Mouse (Mus musculus): ENCODE data around the gene Ccl11.

Ccl11 gene

DNA sequence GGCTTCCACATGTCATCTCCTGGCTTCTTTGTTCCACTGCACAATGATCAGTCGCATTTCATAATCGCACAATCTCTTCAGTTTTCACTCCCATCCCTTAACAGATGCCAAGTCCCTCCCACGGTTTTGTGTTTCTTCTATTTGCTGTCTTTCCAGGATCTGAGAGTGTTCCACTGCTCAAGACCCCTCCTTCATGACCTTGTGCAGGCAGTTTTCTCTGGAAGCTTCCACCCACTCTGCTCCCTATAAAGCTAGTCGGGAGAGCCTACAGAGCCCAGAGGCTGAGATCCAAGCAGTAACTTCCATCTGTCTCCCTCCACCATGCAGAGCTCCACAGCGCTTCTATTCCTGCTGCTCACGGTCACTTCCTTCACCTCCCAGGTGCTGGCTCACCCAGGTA, at the start of gene Ccl11:
Gene Ccl11, plus strand, starts transcription at position 178 of the 400 bp plus-strand sequence.
- no peak for DNase-seq

DNA sequence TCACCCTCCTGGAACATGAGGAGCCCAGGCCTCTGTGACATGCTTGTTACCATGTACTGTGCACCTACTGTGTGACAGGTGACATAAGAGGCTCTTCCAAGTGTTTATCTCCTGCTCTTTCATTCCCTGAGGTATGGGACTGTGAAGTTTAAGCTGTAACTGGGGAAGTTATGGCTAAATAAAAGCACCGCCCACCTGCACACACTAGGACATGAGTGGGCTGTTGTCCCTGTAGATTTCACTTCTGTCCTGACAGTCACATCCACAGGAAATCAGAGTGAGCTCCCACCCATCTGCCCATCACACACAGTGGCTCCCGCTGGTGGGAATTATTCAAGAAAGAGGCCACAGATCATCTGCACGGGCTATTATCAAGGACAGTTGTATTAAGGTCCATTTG, 47.5 kb upstream of the Ccl11 start:
- DNase-seq: no peak

DNA sequence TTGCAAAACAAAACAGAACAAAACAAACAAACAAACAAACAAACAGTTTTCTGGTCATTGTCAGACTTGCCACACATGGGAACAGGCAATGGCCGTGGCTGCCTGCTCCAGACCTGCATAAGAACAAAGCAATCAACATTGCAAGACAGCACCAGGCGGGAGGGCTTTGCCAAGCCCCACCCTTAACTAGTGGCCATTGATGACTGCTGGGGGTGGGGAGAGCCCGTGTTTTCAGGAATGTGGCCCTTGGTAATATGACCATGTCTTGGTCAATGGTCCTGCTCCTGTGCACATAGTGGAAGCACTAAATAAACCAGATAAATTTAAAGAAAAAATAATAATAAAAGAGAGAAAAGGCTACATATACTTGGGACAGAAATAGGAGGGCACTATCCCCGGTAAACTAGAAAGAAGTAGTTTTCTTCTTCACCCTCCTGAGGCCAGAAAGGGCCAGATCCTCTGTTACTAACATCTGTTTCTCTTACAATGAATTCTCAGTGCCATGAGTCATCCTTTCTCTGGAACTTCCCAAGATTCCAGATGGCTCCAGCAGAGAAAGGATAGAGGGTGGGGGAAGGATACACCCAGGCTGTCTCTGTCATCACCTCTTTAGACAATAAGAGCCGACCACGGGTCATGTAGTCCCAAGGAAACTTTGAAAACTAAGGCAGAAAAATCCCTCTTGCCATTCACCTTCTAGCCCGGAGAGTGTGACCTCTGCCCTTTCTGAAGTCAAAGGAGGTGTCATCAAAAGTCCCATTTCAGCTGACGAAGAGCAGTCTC, 46.0 kb upstream of the Ccl11 start:
- no peak for DNase-seq

GRCm38 (mm10) chr11:82013756-82014155, 43.9 kb upstream of the Ccl11 start:
- no peak for DNase-seq

DNA sequence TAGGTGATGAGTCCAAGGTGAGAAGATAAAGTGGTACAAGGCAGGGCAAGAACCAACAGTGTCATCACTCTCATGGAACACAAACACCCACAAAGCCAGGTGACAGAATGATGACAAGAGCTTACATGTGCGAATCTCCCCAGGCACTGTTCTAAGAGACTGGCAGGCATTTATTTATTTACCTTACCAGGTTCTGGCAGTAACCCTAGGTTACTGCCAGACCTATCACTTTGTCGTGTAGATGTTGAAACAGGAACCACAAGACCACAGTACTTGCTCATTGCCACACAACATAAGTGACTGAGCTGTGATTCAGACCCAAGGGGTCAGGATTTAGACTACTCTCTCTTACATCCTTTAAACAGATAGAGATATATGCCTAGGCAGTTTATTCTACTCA, 42.6 kb upstream of the Ccl11 start:
- DNase-seq: no peak

DNA sequence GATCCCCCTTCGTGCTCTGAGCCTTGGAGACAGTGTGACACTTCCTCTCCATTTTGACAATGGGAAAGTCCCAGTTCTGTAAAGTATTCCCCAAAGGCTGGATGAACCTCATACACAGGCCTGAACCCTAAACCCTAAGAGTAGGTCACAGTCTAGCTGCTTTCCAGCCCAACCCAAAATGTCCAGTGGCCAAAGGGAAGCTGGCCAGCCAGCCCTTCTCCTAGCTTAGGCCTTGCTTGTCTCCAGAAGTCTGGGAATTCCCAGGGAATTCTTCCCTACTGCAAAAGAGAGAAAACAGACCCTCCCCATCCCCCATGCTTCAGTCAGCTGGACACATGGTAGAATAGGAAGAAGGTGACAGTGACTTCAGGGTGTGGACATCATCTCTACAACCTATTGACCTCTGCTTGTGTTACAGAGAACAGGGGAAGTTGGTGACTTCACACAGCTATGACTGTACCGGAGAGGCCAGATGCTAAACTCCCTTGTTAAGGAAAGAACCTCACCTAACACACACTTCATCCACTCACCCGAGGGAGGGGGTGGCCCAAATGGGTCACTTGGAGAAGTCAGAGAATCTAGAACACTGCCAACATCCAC, 41.3 kb upstream of the Ccl11 start:
- DNase-seq: no peak

DNA sequence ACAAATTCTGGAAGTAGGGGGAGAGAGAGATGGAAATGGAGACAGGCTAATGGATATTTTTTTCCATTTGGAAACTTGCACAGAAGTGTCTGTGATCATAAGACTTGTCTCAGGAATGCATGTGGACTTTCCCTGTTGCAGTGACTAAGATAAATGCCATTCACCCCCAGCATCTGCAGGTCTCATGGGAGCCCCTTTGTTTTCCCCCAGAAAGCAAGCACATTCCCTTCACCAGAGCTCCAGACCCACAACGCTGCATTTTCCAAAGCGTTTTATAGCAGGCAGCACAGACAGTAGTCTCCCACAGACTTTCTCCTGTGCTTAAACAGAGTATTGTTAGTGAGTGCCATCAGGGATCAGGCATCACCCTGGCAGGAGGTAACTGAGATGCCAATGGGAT, 38.2 kb upstream of the Ccl11 start:
- DNase-seq: no peak

DNA sequence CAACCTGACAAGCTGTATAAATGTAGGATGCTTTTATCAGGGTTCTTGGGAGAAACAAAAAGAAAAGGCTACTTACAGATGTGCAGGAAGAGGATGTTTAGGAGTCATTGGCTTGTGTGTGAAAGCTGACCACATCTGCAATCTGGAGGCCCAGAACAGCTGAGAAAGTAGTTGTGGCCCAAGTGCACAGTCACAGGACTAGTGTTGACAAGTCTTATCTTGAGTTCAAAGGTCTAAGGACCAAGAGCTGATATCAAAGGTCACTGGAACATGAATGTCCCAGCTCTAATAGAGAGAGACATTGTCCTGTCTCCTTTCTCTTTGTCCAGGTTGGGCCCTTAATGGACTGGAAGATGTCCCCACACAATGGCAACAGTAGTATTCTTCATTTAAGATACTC, 37.8 kb upstream of the Ccl11 start:
- no peak for DNase-seq

DNA sequence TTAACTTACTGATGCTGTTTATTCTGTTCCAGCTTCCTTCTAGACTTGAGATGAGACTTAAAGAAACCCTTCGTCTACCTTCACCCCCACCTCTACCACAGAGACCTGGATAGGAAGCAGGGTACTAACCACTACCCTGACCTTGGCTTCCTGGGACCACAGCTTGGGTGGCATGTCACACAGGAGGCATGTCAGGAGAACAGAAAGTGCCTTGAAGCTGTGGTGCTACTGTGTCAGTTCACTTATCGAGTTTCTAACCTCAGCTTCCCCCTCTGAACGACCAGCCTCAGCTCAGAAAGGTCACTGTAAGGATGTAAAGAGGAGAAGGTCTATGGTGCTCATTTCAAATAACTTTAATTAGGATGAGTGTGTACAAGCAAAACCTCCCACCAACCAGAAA, 36.2 kb upstream of the Ccl11 start:
- DNase-seq: no peak

GRCm38 (mm10) chr11:82022504-82023056, 35.0 kb upstream of the Ccl11 start:
- DNase-seq: no peak

GRCm38 (mm10) chr11:82023769-82024168, 33.9 kb upstream of the Ccl11 start:
- DNase-seq: no peak

DNA sequence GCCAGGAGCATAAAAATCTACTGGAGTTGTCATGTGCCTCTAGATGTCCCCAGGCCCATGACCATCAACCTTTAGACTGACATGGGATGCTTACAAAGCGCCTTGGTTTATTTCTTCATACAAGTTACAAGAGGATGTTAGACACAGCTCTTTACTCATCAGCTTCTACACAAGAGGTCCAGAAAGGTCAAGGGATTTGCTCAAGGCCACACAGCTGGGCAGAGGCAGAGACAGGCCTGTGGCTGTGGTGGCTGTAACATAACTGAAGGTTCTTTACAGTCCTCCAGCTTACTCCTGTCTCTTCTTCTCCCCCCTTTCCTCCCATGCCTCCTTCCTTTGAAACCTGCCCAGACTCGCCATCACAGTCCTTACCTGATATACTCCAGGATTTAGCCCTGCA, 27.5 kb upstream of the Ccl11 start:
- no peak for DNase-seq

DNA sequence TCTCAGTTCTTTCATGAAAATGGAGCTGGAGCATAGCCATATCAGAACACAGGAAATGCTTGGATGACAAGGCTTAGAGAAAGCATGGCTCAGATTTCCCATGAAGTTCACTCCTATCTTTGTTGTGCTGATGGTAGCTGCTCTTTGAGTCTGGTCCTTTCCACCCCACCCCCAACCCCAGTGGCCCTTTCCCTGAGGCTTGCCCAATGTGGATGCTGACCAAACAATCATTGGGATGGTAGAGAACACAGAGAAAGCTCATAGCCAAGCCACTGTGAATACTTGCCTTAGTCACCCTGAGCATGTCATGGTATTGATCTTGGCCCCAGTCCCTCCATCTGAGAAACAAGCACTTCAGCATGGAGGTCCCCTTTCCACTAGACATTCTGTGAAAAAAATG, 25.5 kb upstream of the Ccl11 start:
- DNase-seq: no peak

- no peak for DNase-seq
Measured at GRCm38 (mm10) chr11:82032678-82033344, 24.8 kb upstream of the Ccl11 start.

DNA sequence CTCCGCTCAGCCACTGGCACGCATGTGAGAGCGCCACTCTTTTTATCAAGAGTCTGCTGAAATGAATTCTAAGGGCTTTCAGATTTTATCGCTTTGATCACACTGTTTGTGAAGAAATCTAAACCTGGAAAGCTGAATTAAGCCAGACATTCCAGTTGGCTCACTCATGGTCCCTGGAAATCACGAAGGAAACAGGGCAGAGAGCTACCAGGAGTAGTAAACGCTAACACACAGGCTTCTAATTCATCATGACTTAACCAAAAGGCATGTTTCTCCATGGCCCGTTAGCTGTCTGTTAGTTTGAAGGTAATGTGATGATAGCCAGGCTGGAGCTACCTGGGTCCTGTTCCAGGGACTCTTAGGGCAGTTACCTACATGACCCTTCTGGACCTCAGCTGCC, 23.2 kb upstream of the Ccl11 start:
- no peak for DNase-seq

GRCm38 (mm10) chr11:82035356-82035755, 22.3 kb upstream of the Ccl11 start, which contains the start of gene Ccl2:
TSS of gene Ccl2 (plus strand) at chr11:82035571.
- DNase-seq: peak; percentile 11

DNA sequence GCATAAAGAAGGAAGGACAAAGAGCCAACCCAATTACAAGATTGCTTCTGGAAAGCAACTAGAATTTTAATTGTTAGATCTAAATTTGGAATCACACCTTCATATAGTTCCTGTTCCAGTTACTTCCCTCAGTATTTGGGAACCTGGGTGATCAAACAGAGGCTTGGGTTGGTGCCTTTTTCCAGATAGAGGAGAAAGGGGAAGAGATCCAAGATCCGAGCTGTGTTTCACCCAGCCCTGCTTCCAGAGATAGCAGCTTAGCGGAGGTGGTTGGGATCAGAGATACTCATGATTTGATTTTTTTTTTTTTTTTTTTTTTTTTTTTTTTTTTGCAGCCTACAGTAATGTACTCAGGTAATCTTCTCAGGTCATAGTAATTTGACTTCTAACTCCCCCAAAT, 21.8 kb upstream of the Ccl11 start:
- no peak for DNase-seq

DNA sequence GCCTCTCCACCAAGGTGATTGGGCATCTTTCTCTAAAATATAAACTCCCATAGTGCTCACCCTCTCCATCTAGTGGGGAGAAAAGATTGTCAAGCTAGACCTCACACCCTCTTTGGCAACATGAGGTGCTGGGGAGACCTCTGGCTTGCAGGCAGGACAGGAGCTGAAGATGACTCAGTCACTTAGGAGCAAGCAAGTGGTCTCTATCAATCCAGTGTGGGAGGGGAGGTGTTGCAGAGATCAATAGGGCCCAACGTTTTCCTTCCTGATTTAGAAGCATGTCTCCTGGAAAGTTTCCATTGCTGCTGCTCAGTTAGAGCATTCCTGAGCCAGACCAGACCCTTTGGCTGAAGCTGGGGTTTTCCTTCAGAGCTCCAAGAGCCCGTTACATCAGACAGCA, 19.1 kb upstream of the Ccl11 start, which contains the start of gene Gm17268:
Gene Gm17268, minus strand, starts transcription at position 28 of the 400 bp plus-strand sequence.
- no peak for DNase-seq

GRCm38 (mm10) chr11:82039132-82039660, 18.4 kb upstream of the Ccl11 start:
- DNase-seq: no peak

- no peak for DNase-seq
Measured at GRCm38 (mm10) chr11:82041671-82042080, 15.9 kb upstream of the Ccl11 start.

DNA sequence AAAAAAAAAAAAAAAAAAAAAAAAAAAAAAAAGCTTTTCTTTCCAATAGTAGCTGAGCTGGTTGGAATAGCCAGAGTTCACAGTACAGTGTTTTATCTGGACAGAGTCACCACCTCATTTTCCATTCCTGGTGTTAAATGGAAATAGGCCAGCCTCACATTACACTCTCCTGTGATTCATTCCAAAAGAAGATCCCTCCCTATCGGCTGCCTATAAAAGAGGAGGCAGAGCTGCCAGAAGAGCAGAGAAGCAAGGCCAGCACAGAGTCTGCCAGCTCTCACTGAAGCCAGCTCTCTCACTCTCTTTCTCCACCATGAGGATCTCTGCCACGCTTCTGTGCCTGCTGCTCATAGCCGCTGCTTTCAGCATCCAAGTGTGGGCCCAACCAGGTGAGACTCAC, 12.2 kb upstream of the Ccl11 start, which contains the start of gene Ccl7:
Gene Ccl7, plus strand, starts transcription at position 242 of the 400 bp plus-strand sequence.
- DNase-seq: no peak

DNA sequence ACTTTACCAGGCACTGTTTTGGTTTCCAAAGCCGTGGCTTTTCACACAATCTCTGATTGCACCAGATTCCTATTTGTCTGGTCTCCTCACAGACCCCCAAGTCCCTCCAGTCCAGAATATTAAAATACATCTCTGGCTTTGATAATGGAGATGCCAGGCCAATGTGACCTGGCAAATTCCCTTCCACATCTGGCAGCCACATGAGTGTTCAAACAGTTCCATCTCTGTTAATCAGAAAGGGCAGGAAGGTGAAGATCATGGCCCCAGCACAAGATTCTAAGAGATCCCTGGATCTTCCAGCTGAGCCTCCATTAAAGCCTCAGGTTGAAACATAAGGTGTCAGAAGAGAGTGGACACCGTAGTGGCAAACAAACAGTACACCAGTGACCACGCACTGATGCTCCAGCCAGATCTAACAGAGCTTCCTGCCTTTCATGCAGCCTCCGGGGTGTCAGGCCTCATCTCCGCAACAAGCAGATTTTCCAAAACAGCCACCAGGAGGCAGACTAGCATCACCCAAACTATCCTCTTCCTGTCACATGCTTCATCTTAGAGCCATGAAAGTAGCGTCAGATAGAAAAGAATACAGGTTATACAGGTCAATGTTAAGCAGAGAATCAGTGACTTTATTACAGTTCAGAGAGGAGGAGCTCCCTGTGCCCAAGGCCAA, 9.7 kb upstream of the Ccl11 start:
- no peak for DNase-seq

- no peak for DNase-seq
Measured at GRCm38 (mm10) chr11:82053849-82054248, 3.8 kb upstream of the Ccl11 start.
